Mouse (Mus musculus): Measurements from ENCODE around the gene Tlr9. TPM values are rescaled to one million over a fixed set of nuclear protein-coding genes. Genes with fewer than 3 reads are reported as not detected.

Tlr9 gene
- polyA plus RNA-seq, 1 experiment from 2014 or later: not detected

DNA sequence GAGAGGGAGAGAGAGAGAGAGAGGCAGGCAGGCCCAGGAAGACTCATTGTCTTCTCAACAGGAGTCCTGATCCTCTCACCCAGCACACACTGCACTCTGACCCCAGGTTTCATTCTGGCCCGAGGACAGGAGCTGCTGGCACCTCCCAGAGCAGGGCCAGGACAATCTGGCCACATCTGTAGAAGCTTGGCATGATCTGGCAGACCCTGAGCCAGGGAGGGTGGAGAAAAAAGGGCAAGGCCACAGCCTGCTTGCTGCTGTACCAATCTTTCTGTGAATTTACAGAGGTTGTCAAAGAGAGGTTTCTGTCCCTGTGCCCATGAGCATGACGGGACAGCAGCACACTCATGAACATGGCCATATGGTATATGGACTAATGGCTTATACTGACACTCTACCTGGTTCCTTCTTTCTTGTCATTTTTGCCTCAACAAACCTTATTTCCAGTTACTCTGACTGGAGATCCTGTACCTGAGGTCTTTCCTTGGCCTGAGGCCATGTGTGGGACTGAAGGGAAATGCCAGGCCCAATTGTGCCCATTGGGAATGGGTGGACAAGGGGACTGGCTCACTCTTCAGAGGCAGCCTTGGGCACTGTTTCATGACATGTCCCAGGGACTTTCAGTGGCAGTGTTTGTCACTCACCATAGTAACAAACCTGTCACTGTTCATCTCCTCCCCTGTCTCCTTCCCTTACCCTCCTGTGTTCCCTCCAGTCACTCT, 44.7 kb downstream of the Tlr9 start:
- no peak overlapping the region for H3K27ac ChIP-seq
- H3K27me3 ChIP-seq (ENCODE audit: low read depth, poor library complexity, severe bottlenecking): no peaks in the 10 kb centered on the region
- peaks cover 29% of the 10 kb centered on the region for H3K4me1 ChIP-seq
- H3K9me3 ChIP-seq (replicated peaks): no peaks in the 10 kb centered on the region
- 73% methylated on average over 2 of the region's 2 CpGs for WGBS
- H3K36me3 ChIP-seq: no peaks in the 10 kb centered on the region
- H3K4me3 ChIP-seq: no peak overlapping the region
- no peak for DNase-seq (ENCODE audit: low spot score)

DNA sequence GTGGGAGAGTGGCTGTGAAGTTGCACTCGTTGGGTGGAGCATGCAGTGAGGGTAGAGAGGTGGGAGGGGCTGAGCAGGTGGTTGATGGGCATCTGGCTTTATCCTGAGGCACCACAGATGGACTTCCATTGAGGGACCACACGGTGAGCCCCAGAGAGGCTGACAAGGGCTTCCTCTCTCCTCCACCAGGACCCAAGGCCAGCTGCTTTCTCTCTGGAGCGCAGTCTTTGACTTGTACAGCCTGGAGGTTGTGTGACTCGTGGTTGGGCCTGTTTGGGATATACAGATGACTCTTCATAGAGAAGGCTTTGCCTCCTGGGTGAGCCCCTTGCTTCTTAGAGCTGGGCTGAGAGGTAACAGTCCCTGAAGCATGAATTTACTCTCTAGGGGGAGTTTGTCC, 46.0 kb downstream of the Tlr9 start:
- no peak overlapping the region for H3K4me3 ChIP-seq
- no peaks in the 10 kb centered on the region for H3K9me3 ChIP-seq (replicated peaks)
- DNase-seq (ENCODE audit: low spot score): no peak
- no peaks in the 10 kb centered on the region for H3K36me3 ChIP-seq
- peaks cover 29% of the 10 kb centered on the region for H3K4me1 ChIP-seq
- no peaks in the 10 kb centered on the region for H3K27me3 ChIP-seq (ENCODE audit: low read depth, poor library complexity, severe bottlenecking)
- 57% methylated on average over 4 of the region's 4 CpGs for WGBS
- no peak overlapping the region for H3K27ac ChIP-seq

DNA sequence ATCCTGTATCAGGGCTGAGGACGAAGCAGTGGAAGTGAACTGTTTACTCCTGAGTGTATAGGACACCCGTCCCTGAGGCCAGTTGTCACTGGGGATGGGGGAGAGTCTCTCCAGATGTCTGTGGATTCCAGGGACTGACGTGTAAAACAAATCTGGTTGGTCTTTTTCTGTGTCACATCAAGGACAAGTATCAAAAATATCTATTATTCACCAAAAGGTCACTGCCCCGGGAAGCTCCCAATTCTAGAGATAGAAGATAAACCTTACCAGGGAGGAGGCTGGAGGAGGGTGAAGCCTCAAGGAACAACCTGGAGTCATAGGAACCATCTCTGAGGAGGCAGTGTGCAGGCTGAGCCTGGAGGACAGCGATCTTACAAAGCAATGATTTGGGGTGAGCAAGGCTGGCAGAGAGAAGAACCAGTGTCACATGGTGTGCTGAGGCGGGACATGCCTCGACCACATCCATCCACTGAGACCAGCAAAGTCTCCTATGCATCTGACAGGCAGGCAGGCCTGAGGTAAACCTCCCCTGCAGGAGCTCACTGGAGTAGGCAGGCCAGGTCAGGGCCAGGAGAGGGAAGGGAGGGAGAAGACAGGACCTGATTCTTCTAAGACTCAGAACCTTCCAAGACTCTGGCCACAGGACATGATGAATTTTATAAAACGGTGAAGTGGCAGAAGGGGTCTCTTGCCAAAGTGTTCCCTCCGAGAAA, 46.8 kb downstream of the Tlr9 start:
- Histone ChIP-seq H3K4me1 (peaks cover 29% of the 10 kb centered on the region), H3K27me3 (ENCODE audit: low read depth, poor library complexity, severe bottlenecking) (no peaks in the 10 kb centered on the region), H3K9me3 (replicated peaks) (no peaks in the 10 kb centered on the region), H3K36me3 (no peaks in the 10 kb centered on the region), H3K4me3 (no peak overlapping the region), H3K27ac (no peak overlapping the region)
- 66% methylated on average over 9 of the region's 9 CpGs for WGBS
- DNase-seq (ENCODE audit: low spot score): no peak

DNA sequence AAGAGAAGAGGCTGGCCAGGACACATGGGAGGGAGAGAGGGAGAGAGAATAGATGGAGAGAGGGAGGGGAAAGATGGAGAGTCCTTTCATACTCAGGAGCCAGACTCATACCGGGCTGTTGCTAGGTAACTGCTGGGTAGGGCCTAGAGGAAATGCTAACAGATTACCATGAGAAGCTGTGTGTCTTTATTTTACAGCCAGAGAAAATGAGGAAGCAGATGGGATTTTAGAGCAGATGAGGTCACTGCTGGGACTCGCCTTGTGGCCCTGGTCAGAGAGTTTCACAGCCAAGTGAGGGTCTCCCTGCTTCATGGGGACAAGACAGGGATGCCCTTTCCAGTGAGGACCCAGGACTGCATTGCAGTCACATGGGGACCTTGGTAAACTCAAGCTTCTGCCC, 47.5 kb downstream of the Tlr9 start:
- H3K36me3 ChIP-seq: no peaks in the 10 kb centered on the region
- H3K27me3 ChIP-seq (ENCODE audit: low read depth, poor library complexity, severe bottlenecking): no peaks in the 10 kb centered on the region
- peaks cover 28% of the 10 kb centered on the region for H3K4me1 ChIP-seq
- H3K9me3 ChIP-seq (replicated peaks): no peaks in the 10 kb centered on the region
- 62% methylated on average over 2 of the region's 2 CpGs for WGBS
- DNase-seq (ENCODE audit: low spot score): no peak
- no peak overlapping the region for H3K27ac ChIP-seq
- H3K4me3 ChIP-seq: no peak overlapping the region

DNA sequence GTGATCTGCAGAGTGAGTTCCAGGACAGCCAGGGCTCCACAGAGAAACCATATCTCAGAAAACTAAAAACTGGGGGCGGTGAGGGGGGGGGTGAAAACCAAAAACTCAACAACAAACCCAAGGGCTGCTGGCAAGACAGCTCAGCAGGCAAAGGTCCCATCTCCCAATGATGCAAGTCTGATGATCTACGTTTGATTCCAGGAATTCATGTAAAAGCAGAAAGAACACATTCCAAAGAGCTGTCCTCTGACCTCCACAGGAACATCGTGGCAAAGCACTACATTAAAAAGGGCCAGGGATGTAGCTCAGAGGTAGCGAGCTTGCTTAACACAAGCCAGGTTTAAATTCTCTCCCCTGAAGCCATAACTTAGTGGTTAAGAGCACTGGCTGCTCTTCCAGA, 48.3 kb downstream of the Tlr9 start:
- H3K36me3 ChIP-seq: no peaks in the 10 kb centered on the region
- no peaks in the 10 kb centered on the region for H3K27me3 ChIP-seq (ENCODE audit: low read depth, poor library complexity, severe bottlenecking)
- WGBS: 83% methylated on average over 4 of the region's 4 CpGs
- H3K9me3 ChIP-seq (replicated peaks): no peaks in the 10 kb centered on the region
- H3K27ac ChIP-seq: no peak overlapping the region
- H3K4me3 ChIP-seq: no peak overlapping the region
- peaks cover 21% of the 10 kb centered on the region for H3K4me1 ChIP-seq
- no peak for DNase-seq (ENCODE audit: low spot score)

DNA sequence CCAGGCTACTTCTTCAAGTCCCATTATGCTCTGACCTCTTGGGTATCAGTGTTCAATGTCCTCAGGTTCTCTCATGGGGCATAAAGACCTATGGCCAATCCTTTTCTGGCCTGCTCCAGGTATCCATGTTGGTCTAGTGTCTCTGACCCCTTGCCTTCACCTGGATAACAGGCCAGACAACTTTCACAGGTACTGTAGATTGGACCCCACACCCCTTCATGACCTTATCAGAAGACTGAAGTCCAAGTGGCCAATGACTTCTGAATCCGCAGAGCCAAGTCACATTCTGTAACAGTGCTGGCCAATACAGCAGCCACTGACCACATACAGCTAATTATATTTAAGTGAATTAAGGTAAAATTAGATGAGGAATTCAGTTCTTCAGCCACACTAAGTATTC, 49.9 kb downstream of the Tlr9 start:
- Histone ChIP-seq H3K27ac (no peak overlapping the region), H3K27me3 (ENCODE audit: low read depth, poor library complexity, severe bottlenecking) (no peaks in the 10 kb centered on the region), H3K4me3 (no peak overlapping the region), H3K4me1 (peaks cover 19% of the 10 kb centered on the region), H3K36me3 (no peaks in the 10 kb centered on the region), H3K9me3 (replicated peaks) (no peaks in the 10 kb centered on the region)
- 98% methylated on average over 1 of the region's 1 CpGs for WGBS
- no peak for DNase-seq (ENCODE audit: low spot score)

DNA sequence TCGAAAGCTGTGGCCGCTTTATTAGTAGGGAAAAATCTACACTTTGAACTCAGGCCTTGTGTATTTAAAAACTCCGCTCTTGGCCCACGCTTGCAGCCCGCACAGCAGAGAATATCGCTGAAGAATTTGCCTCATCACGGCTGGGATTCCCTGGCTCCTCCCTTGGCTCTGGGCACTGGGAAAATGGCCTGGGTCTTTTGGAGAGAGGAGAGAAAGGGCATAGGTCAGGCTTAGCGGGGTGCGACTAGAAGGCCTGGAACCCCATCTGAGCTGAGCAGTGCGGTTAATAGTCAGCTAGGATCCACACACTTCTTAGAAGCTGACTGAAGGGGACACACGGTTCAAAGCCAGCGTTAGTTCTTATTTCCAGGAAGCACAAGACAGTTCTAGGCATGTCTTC, 50.9 kb downstream of the Tlr9 start:
- DNase-seq (ENCODE audit: low spot score): no peak
- Histone ChIP-seq H3K27me3 (ENCODE audit: low read depth, poor library complexity, severe bottlenecking) (no peaks in the 10 kb centered on the region), H3K27ac (no peak overlapping the region), H3K36me3 (no peaks in the 10 kb centered on the region), H3K4me1 (peaks cover 16% of the 10 kb centered on the region), H3K4me3 (no peak overlapping the region), H3K9me3 (replicated peaks) (no peaks in the 10 kb centered on the region)
- 90% methylated on average over 12 of the region's 12 CpGs for WGBS

DNA sequence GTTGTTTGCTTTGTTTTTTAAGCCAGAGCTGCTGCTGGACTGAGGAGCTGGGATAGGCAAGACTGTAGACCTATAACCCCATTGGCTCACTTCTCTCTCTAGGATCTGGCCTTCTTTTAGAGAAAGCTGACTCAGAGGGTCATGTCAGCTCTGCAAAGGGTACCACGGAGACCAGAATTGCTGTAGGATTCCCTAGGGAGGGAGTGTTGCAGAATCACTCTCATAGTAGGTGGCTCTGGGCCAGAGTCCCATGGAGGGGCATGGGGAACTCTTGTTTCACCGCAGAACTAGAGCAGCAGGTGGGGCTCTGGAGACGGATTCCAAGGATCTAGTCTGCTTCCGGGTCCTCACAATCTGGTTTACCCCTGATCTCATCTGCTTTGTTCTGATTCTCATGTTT, 51.4 kb downstream of the Tlr9 start:
- DNase-seq (ENCODE audit: low spot score): no peak
- Histone ChIP-seq H3K27me3 (ENCODE audit: low read depth, poor library complexity, severe bottlenecking) (no peaks in the 10 kb centered on the region), H3K9me3 (replicated peaks) (no peaks in the 10 kb centered on the region), H3K36me3 (no peaks in the 10 kb centered on the region), H3K27ac (no peak overlapping the region), H3K4me3 (no peak overlapping the region), H3K4me1 (peaks cover 11% of the 10 kb centered on the region; the same call in 1 of the 2 replicates)
- 76% methylated on average over 4 of the region's 4 CpGs for WGBS

DNA sequence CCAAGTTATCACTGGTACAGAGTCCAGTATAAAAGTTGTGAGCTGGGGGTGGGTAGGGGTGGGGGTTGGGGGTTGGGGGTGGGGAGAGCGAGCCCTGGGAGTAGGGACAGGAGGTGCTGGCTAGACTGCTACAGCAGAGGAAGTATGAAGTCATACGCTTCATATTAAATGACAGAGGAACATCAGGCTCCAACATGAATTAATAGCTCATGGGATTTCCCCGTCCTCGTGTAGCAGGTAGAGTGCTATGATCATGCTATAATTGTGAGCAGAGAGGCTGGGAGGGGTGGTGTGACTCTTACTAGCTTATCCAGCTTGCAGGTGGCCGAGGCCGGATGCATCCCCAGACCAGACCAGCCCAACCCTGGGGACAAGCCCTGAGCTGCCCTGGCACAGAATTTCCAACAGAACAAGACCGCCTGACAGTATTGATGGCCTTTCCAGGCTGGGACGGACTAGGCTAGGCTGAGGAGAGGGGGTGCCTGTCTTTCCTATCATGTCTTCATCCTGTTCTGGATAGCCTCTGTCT, 52.3 kb downstream of the Tlr9 start:
- no peak overlapping the region for H3K27ac ChIP-seq
- no peaks in the 10 kb centered on the region for H3K36me3 ChIP-seq
- WGBS: 89% methylated on average over 8 of the region's 8 CpGs
- H3K27me3 ChIP-seq (ENCODE audit: low read depth, poor library complexity, severe bottlenecking): no peaks in the 10 kb centered on the region
- no peaks in the 10 kb centered on the region for H3K9me3 ChIP-seq (replicated peaks)
- H3K4me1 ChIP-seq: 0 out of 2 replicates have a peak, but pooled peaks cover 5% of the 10 kb centered on the region
- no peak overlapping the region for H3K4me3 ChIP-seq
- DNase-seq (ENCODE audit: low spot score): no peak

DNA sequence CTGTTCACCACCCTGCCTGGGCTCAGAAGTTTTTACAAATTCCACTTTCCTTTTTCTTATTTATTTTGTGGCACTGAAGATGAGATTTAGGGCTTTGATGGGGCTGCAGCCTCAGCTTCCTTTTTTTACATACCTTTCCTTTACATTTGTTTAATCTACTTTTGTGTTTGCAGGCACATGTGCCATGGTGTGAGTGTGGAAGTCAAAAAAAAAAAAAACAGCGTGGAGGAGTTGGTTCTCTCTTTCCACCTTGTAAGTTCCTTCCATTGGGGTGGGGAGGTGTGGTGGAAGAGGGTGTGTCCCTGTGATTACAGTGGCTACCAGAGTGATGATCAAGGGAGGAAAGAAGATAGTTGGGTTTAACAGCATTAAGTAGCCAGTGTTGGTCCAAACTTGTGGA, 53.4 kb downstream of the Tlr9 start:
- 74% methylated on average over 1 of the region's 1 CpGs for WGBS
- Histone ChIP-seq H3K27ac (no peak overlapping the region), H3K27me3 (ENCODE audit: low read depth, poor library complexity, severe bottlenecking) (no peaks in the 10 kb centered on the region), H3K4me3 (no peak overlapping the region), H3K4me1 (peaks cover 4% of the 10 kb centered on the region), H3K36me3 (no peaks in the 10 kb centered on the region), H3K9me3 (replicated peaks) (no peaks in the 10 kb centered on the region)
- no peak for DNase-seq (ENCODE audit: low spot score)

MicroRNA genes within 50 kb of the gene (microRNA counts, 519-probe panel; counts per million panel counts)
- microRNA mmu-let-7g: 5,451 counts per million, percentile 90 among the panel's probes with 10 or more counts

Small RNA genes within 50 kb of the gene (microRNA-seq; reads per million reads assigned to microRNA genes)
- 3,401 reads per million, percentile 87 among the genes with 10 or more reads in this experiment for gene Mirlet7g

Other genes with a start within 250 kb of the Tlr9 start
- gene Col6a4, start 125.8 kb upstream of the Tlr9 start, polyA plus RNA-seq (2016; fragmentation: Nextera tagmentation; extraction: Ambion mirVana): 0.09 TPM in 1 of 2 replicates, not detected in the other
- 0.83 and 1.9 TPM in 2 replicates for gene Glyctk, start 64.5 kb upstream of the Tlr9 start, polyA plus RNA-seq (2016; fragmentation: Nextera tagmentation; extraction: Ambion mirVana)
- 26.2 and 28.8 TPM in 2 replicates for gene Wdr82, start 51.7 kb upstream of the Tlr9 start, polyA plus RNA-seq (2016; fragmentation: Nextera tagmentation; extraction: Ambion mirVana)
- 53.1 and 57.5 TPM in 2 replicates for gene Ppm1m, start 22.9 kb upstream of the Tlr9 start, polyA plus RNA-seq (2016; fragmentation: Nextera tagmentation; extraction: Ambion mirVana)
- gene Twf2, start 19.5 kb upstream of the Tlr9 start, polyA plus RNA-seq (2016; fragmentation: Nextera tagmentation; extraction: Ambion mirVana): 75.1 and 76.6 TPM in 2 replicates
- gene Alas1, start 26.1 kb downstream of the Tlr9 start, polyA plus RNA-seq (2016; fragmentation: Nextera tagmentation; extraction: Ambion mirVana): 62.8 and 77.9 TPM in 2 replicates
- 42.9 and 43.9 TPM in 2 replicates for gene Poc1a, start 58.5 kb downstream of the Tlr9 start, polyA plus RNA-seq (2016; fragmentation: Nextera tagmentation; extraction: Ambion mirVana)
- gene Dusp7, start 146.0 kb downstream of the Tlr9 start, polyA plus RNA-seq (2016; fragmentation: Nextera tagmentation; extraction: Ambion mirVana): 43.1 and 44.9 TPM in 2 replicates
- 1,033 and 1,267 TPM in 2 replicates for gene Rpl29, start 206.9 kb downstream of the Tlr9 start, polyA plus RNA-seq (2016; fragmentation: Nextera tagmentation; extraction: Ambion mirVana)
- gene Acy1, start 215.7 kb downstream of the Tlr9 start, polyA plus RNA-seq (2016; fragmentation: Nextera tagmentation; extraction: Ambion mirVana): 49.4 and 52.8 TPM in 2 replicates
- 5.9 and 7.6 TPM in 2 replicates for gene Abhd14b, start 224.9 kb downstream of the Tlr9 start, polyA plus RNA-seq (2016; fragmentation: Nextera tagmentation; extraction: Ambion mirVana)
- gene Abhd14a, start 225.1 kb downstream of the Tlr9 start, polyA plus RNA-seq (2016; fragmentation: Nextera tagmentation; extraction: Ambion mirVana): 45.0 and 46.9 TPM in 2 replicates
- gene Pcbp4, start 230.7 kb downstream of the Tlr9 start, polyA plus RNA-seq (2016; fragmentation: Nextera tagmentation; extraction: Ambion mirVana): 275 and 316 TPM in 2 replicates
- gene Gpr62, start 243.3 kb downstream of the Tlr9 start, polyA plus RNA-seq (2016; fragmentation: Nextera tagmentation; extraction: Ambion mirVana): 0.16 and 0.59 TPM in 2 replicates